Mouse (Mus musculus) C2C12 (cell line): ENCODE measurements around the gene Olfr1044.

ENCODE experiments used
- CEBPB ChIP-seq: IDR thresholded peaks from one replicate; pipeline ENCODE4 v1.6.1; 2011; ENCODE audit warnings: low read depth, mild to moderate bottlenecking, control low read depth, moderate library complexity
- CTCF ChIP-seq: IDR thresholded peaks from one replicate; pipeline ENCODE4 v1.5.1; 2011; ENCODE audit not compliant: control insufficient read depth, insufficient read depth, insufficient read length
- FOSL1 ChIP-seq: IDR thresholded peaks from one replicate; pipeline ENCODE4 v1.8.0; 2011; ENCODE audit warnings: mild to moderate bottlenecking, low read length; ENCODE audit not compliant: poor library complexity, insufficient read depth, severe bottlenecking
- MAX ChIP-seq: IDR thresholded peaks from one replicate; pipeline ENCODE4 v1.6.1; 2011; ENCODE audit warnings: mild to moderate bottlenecking, control low read depth
- USF1 ChIP-seq: IDR thresholded peaks from one replicate; pipeline ENCODE4 v1.6.1; 2011; ENCODE audit warnings: low read depth, mild to moderate bottlenecking, control low read depth, moderate library complexity

- TF ChIP-seq USF1: no peak
- TF ChIP-seq CTCF: no peak
- no peak for TF ChIP-seq FOSL1
- TF ChIP-seq CEBPB: no peak
- no peak for TF ChIP-seq MAX
These were observed 2.3 kb upstream of the Olfr1044 start for GRCm38 (mm10) chr2:86179950-86180349.
